Comparison of ENCODE assay signal across 8 mouse cellular contexts in the genomic region with DNA sequence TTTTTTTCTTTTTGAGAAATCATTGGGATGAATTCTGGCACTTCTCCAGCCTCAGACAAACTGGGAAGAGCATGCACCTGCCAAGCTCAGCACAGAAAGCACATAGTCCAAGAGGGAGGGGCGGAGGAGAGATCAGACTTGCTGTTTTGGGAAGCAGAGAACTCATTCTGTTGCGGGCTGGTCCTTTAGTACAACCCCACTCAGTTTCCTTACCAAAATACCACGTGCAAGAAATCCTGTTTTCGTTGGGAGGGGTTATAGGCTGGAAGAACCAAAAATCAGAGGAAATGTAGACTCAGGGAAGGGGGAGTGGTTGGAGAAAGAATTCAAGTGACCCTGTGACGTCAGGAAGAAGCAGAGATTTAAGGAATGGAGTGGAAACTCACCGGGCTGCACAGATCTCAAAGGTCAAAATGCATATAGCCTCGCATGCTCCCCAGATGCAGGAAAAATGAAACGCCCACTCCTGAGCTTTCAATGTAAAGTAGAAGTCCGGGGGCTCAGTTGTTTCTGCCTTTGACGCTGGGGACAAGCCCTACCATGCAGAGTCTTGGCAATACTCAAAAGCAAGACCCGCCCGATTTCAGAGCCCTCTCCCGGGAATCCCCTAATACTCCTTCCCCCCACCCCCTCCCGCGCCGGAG. TPM values are rescaled to one million over a fixed set of nuclear protein-coding genes. Genes with fewer than 3 reads are reported as not detected.
DNase-seq lines count a peak whose midpoint lies in the region; ATAC-seq and TF ChIP-seq lines count a peak whose summit lies in the region.

No protein-coding gene starts in this region.

- no peak overlapping the region for H3K27ac ChIP-seq in ES-E14 (ENCODE audit: insufficient read depth, low read depth, low read length, poor library complexity, severe bottlenecking)
- H3K27ac ChIP-seq in embryonic facial prominence, embryonic 15.5 days (replicated peaks): peak overlapping the region; percentile 51; the same call in 1 of the 2 replicates
- H3K27ac ChIP-seq in intestine, postnatal 0 days (ENCODE audit: low read depth, low read length): peak overlapping the region; percentile 92

- under 1% methylated on average over 16 of the region's 16 CpGs for WGBS in embryonic facial prominence, embryonic 15.5 days
- WGBS in intestine, postnatal 0 days: 0% methylated on average over 16 of the region's 16 CpGs

- H3K9me3 ChIP-seq in ES-E14 (ENCODE audit: control insufficient read depth, insufficient read depth, low read depth, low read length): no peaks in the 10 kb centered on the region
- H3K9me3 ChIP-seq in embryonic facial prominence, embryonic 15.5 days (replicated peaks): no peaks in the 10 kb centered on the region
- H3K9me3 ChIP-seq in intestine, postnatal 0 days (ENCODE audit: control insufficient read depth): no peaks in the 10 kb centered on the region

- H3K4me2 ChIP-seq in embryonic facial prominence, embryonic 15.5 days (replicated peaks): peak overlapping the region; percentile 77
- H3K4me2 ChIP-seq in intestine, postnatal 0 days (replicated peaks; ENCODE audit: low read depth): peak overlapping the region; percentile 91

- TF ChIP-seq CTCF in intestine, postnatal 0 days (IDR thresholded peaks at IDR 0.05; ENCODE audit: low read depth): no peak

- no peak overlapping the region; the same call in 1 of the 2 replicates for H3K9ac ChIP-seq in ES-E14 (ENCODE audit: insufficient read depth, low read depth, low read length, poor library complexity, severe bottlenecking)
- H3K9ac ChIP-seq in embryonic facial prominence, embryonic 15.5 days: no peak overlapping the region
- no peak overlapping the region for H3K9ac ChIP-seq in intestine, postnatal 0 days (ENCODE audit: low read depth, low read length)

- H3K36me3 ChIP-seq in ES-E14 (ENCODE audit: control insufficient read depth, insufficient read depth, low read length, poor library complexity, severe bottlenecking): no peaks in the 10 kb centered on the region
- no peaks in the 10 kb centered on the region for H3K36me3 ChIP-seq in embryonic facial prominence, embryonic 15.5 days
- no peaks in the 10 kb centered on the region for H3K36me3 ChIP-seq in intestine, postnatal 0 days (ENCODE audit: control insufficient read depth, insufficient read depth)

- intact Hi-C loops in heart, postnatal 10 days (cut with DNase I): loop anchor here (5.0 kb wide), 5 partner anchors 47 to 277 kb away; no protein-coding TSS in a partner anchor

- 0 out of 2 replicates have a peak, but pooled peaks have one; percentile 4 for ATAC-seq in embryonic facial prominence, embryonic 15.5 days (ENCODE audit: insufficient number of reproducible peaks, low FRiP score, low TSS enrichment, low read depth)
- ATAC-seq in intestine, postnatal 0 days: peak; percentile 19

- peaks cover 3 to 9% of the 10 kb centered on the region in 2 experiments; a peak in 3 of 4 replicates for H3K4me1 ChIP-seq in ES-E14 (ENCODE audit: control insufficient read depth in 2 of 2, insufficient read depth in 2 of 2, low read length in 2 of 2, poor library complexity in 1 of 2)
- peaks cover 24% of the 10 kb centered on the region for H3K4me1 ChIP-seq in embryonic facial prominence, embryonic 15.5 days
- H3K4me1 ChIP-seq in intestine, postnatal 0 days (replicated peaks; ENCODE audit: control insufficient read depth, insufficient read depth, low read length): peaks cover 6% of the 10 kb centered on the region; the same call in 1 of the 2 replicates

- H3K4me3 ChIP-seq in ES-E14 (ENCODE audit: insufficient read depth in 1 of 2, low read depth in 1 of 2, low read length in 2 of 2, poor library complexity in 1 of 2, severe bottlenecking in 1 of 2): peak overlapping the region; percentile 59 to 63
- peak overlapping the region; percentile 96 for H3K4me3 ChIP-seq in embryonic facial prominence, embryonic 15.5 days (replicated peaks)
- H3K4me3 ChIP-seq in intestine, postnatal 0 days (ENCODE audit: low read depth, low read length): peak overlapping the region; percentile 93

- no peaks in the 10 kb centered on the region for H3K27me3 ChIP-seq in embryonic facial prominence, embryonic 15.5 days
- H3K27me3 ChIP-seq in intestine, postnatal 0 days (replicated peaks; ENCODE audit: control insufficient read depth, insufficient read depth, low read length): no peaks in the 10 kb centered on the region

- in situ Hi-C loops in ES-E14 (cut with MboI; ENCODE audit: low sequenced_read_pairs in 2 of 2, unreplicated experiment in 2 of 2): no loop called here

- peak; percentile 59 for DNase-seq in heart, adult 8-10 months (ENCODE audit: low spot score)
- no peak for DNase-seq in heart, postnatal 10 days
- DNase-seq in ES-E14 (ENCODE audit: low read depth, low spot score): no peak
- peak; percentile 34 for DNase-seq in lung, postnatal 36 days
- no peak for DNase-seq in urinary bladder, postnatal 14 days (ENCODE audit: low spot score)
- no peak for DNase-seq in ovary, postnatal 14 days (ENCODE audit: low spot score)

TF ChIP-seq in ES-E14, 5 proteins besides CTCF, POLR2A, EP300 and RAD21:
- TF ChIP-seq ZNF384 (IDR thresholded peaks at IDR 0.05; ENCODE audit: low read depth, low read length) (no peak), ZC3H11A (IDR thresholded peaks at IDR 0.05; ENCODE audit: borderline replicate concordance, low read depth, low read length) (no peak), MAFK (IDR thresholded peaks at IDR 0.05; ENCODE audit: insufficient read depth, low read depth, low read length) (no peak), CHD2 (IDR thresholded peaks at IDR 0.05; ENCODE audit: low read depth, low read length) (no peak), HCFC1 (IDR thresholded peaks at IDR 0.05; ENCODE audit: borderline replicate concordance, insufficient read depth, low read length) (no peak)

RNA-seq across cellular contexts. Expression of a gene that starts 0.4 kb away (rescaled TPM):
- under 1 TPM; 0.37 to 0.88 (median 0.64) TPM for total RNA-seq in heart, adult 8-10 months (2022)
- total RNA-seq in heart, postnatal 10 days (2021): 1 to 10 TPM; 2.3 to 2.6 TPM
- total RNA-seq in ES-E14 (2012; rRNA removed): 0.21 and 0.27 TPM in 2 replicates
- polyA plus RNA-seq in embryonic facial prominence, embryonic 15.5 days (2015; fragmentation: Nextera tagmentation; extraction: Ambion mirVana): 1.3 and 1.6 TPM in 2 replicates
- polyA plus RNA-seq in intestine, postnatal 0 days (2015; fragmentation: Nextera tagmentation; extraction: Ambion mirVana): 0.80 and 0.81 TPM in 2 replicates

RNA-seq across cellular contexts. Expression of a gene that starts 0.6 kb away (rescaled TPM):
- 100 to 1,000 TPM; 165 to 198 (median 178) TPM for total RNA-seq in heart, adult 8-10 months (2022)
- 100 to 1,000 TPM; 191 to 198 TPM for total RNA-seq in heart, postnatal 10 days (2021)
- total RNA-seq in ES-E14 (2012; rRNA removed): 54.3 and 76.0 TPM in 2 replicates
- polyA plus RNA-seq in embryonic facial prominence, embryonic 15.5 days (2015; fragmentation: Nextera tagmentation; extraction: Ambion mirVana): 26.1 and 29.2 TPM in 2 replicates
- 27.7 and 30.5 TPM in 2 replicates for polyA plus RNA-seq in intestine, postnatal 0 days (2015; fragmentation: Nextera tagmentation; extraction: Ambion mirVana)

Comparison
In these comparisons a context has a peak if more than half of its experiments do, and no peak if none do; other contexts are left out.
1. DNase-seq: peak in heart, adult 8-10 months (single experiment) and lung, postnatal 36 days (single experiment); none in heart, postnatal 10 days (0 of 2), ES-E14 (single experiment), urinary bladder, postnatal 14 days (single experiment) and ovary, postnatal 14 days (single experiment).
2. Peak in every context shown above with its lines, with median percentiles within 50 percentile points of each other: H3K4me3 ChIP-seq.